Mouse (Mus musculus) brain, embryonic 18.5 days (tissue): ENCODE measurements around the gene Hyal3.

Source experiments
- DNase-seq: peaks from one replicate; pipeline ENCODE4 v3.0.0-alpha.2; 2012; ENCODE audit warnings: low read depth, low spot score

Gene Hyal3

GRCm38 (mm10) chr9:107617461-107617860 lies 36.8 kb downstream of the Hyal3 start:
- DNase-seq = no peak

GRCm38 (mm10) chr9:107618098-107618497 lies 37.5 kb downstream of the Hyal3 start:
- DNase-seq = no peak

GRCm38 (mm10) chr9:107618778-107619545 lies 38.3 kb downstream of the Hyal3 start:
- no peak for DNase-seq

- no peak for DNase-seq
Observed at GRCm38 (mm10) chr9:107619546-107619879, 38.9 kb downstream of the Hyal3 start.

GRCm38 (mm10) chr9:107620954-107621353 lies 40.3 kb downstream of the Hyal3 start:
- DNase-seq = no peak

- no peak for DNase-seq
Observed at GRCm38 (mm10) chr9:107624539-107624938, 43.9 kb downstream of the Hyal3 start.

GRCm38 (mm10) chr9:107624951-107625350 lies 44.3 kb downstream of the Hyal3 start:
- DNase-seq = no peak

GRCm38 (mm10) chr9:107625351-107626128 lies 44.9 kb downstream of the Hyal3 start:
- DNase-seq = no peak

GRCm38 (mm10) chr9:107626158-107626843 lies 45.7 kb downstream of the Hyal3 start:
- no peak for DNase-seq

GRCm38 (mm10) chr9:107626844-107627277 lies 46.2 kb downstream of the Hyal3 start:
- peak; percentile 72 for DNase-seq

- DNase-seq = no peak
Observed at GRCm38 (mm10) chr9:107627387-107628255, 47.0 kb downstream of the Hyal3 start.

- DNase-seq = no peak
Observed at GRCm38 (mm10) chr9:107628721-107629410, 48.2 kb downstream of the Hyal3 start.

- no peak for DNase-seq
Observed at GRCm38 (mm10) chr9:107629411-107629730, 48.8 kb downstream of the Hyal3 start.

- no peak for DNase-seq
Observed at GRCm38 (mm10) chr9:107629901-107630425, 49.3 kb downstream of the Hyal3 start.

- no peak for DNase-seq
Observed at GRCm38 (mm10) chr9:107630576-107630975, 50.0 kb downstream of the Hyal3 start.

GRCm38 (mm10) chr9:107631311-107631826 lies 50.8 kb downstream of the Hyal3 start:
- DNase-seq = no peak

GRCm38 (mm10) chr9:107631861-107632260 lies 51.2 kb downstream of the Hyal3 start:
- DNase-seq = no peak

- no peak for DNase-seq
Observed at GRCm38 (mm10) chr9:107632478-107632877, 51.9 kb downstream of the Hyal3 start.

- no peak for DNase-seq
Observed at GRCm38 (mm10) chr9:107633091-107633660, 52.6 kb downstream of the Hyal3 start.
